Mouse (Mus musculus) ES-E14 (cell line): ENCODE data around the gene Ankrd17. TPM values are rescaled to one million over a fixed set of nuclear protein-coding genes. Genes with fewer than 3 reads are reported as not detected.

Experiments
- DNase-seq: peaks from one replicate; pipeline ENCODE4 v3.0.0-alpha.2; 2013; ENCODE audit warnings: low read depth, low spot score
- H3K27ac ChIP-seq: 2 replicates; pipeline ENCODE4 v1.5.1; 2012; ENCODE audit warnings: low read depth, mild to moderate bottlenecking, low read length, moderate library complexity, mixed read lengths; ENCODE audit not compliant: poor library complexity, insufficient read depth, severe bottlenecking
- H3K36me3 ChIP-seq: 2 replicates; pipeline ENCODE4 v1.6.1; 2012; ENCODE audit warnings: mild to moderate bottlenecking, low read length, moderate library complexity, mixed read lengths; ENCODE audit not compliant: control insufficient read depth, poor library complexity, insufficient read depth, severe bottlenecking
- H3K4me1 ChIP-seq, 2 experiments: fragments of 150-350 bp in 1 of 2; sonication (generic) in 1 of 2; 2 replicates each; pipeline ENCODE4 v1.6.1; 2012; ENCODE audit warnings: low read length in 2 of 2, mild to moderate bottlenecking in 1 of 2, mixed read lengths in 1 of 2; ENCODE audit not compliant: control insufficient read depth in 2 of 2, insufficient read depth in 2 of 2, poor library complexity in 1 of 2
- H3K4me3 ChIP-seq, 2 experiments: fragments of 150-350 bp in 1 of 2; sonication (generic) in 1 of 2; 2 replicates each; pipeline ENCODE4 v1.5.1; 2012; ENCODE audit warnings: low read length in 2 of 2, low read depth in 1 of 2, mild to moderate bottlenecking in 1 of 2, mixed read lengths in 1 of 2; ENCODE audit not compliant: insufficient read depth in 1 of 2, poor library complexity in 1 of 2, severe bottlenecking in 1 of 2
- H3K9ac ChIP-seq: 2 replicates; pipeline ENCODE4 v1.6.1; 2012; ENCODE audit warnings: low read depth, mild to moderate bottlenecking, low read length, mixed read lengths; ENCODE audit not compliant: poor library complexity, insufficient read depth, severe bottlenecking
- H3K9me3 ChIP-seq: fragments of 150-350 bp; sonication (generic); 2 replicates; pipeline ENCODE4 v1.6.1; 2012; ENCODE audit warnings: low read depth, mild to moderate bottlenecking, low read length; ENCODE audit not compliant: control insufficient read depth, insufficient read depth
- CHD2 ChIP-seq: IDR thresholded peaks from 2 replicates; pipeline ENCODE4 v1.6.1; 2014; ENCODE audit warnings: mild to moderate bottlenecking, low read depth, low read length, inconsistent platforms
- HCFC1 ChIP-seq: IDR thresholded peaks from 2 replicates; pipeline ENCODE4 v1.6.1; 2012; ENCODE audit warnings: low read length, inconsistent platforms, borderline replicate concordance; ENCODE audit not compliant: insufficient read depth
- MAFK ChIP-seq: IDR thresholded peaks from 2 replicates; pipeline ENCODE4 v1.6.1; 2014; ENCODE audit warnings: mild to moderate bottlenecking, low read depth, low read length, inconsistent platforms; ENCODE audit not compliant: insufficient read depth
- ZC3H11A ChIP-seq: IDR thresholded peaks from 2 replicates; pipeline ENCODE4 v1.6.1; 2012; ENCODE audit warnings: low read depth, mild to moderate bottlenecking, inconsistent platforms, low read length, borderline replicate concordance
- ZNF384 ChIP-seq: IDR thresholded peaks from 2 replicates; pipeline ENCODE4 v1.6.1; 2012; ENCODE audit warnings: low read depth, low read length, inconsistent platforms
- in situ Hi-C, 2 experiments: fragments of 600-800 bp; cut with MboI; formaldehyde crosslinking; loops; one replicate each; pipeline ENCODE4 v1.15.1; 2025; ENCODE audit warnings: low sequenced_read_pairs in 2 of 2, inconsistent platforms in 1 of 2; ENCODE audit not compliant: unreplicated experiment in 2 of 2
- total RNA-seq: library from RNA; depleted of rRNA; stranded (reverse); fragments of 300-350 nt; gene quantifications from 2 replicates; pipeline ENCODE4 v1.2.3, GENCODE M21; 2012

Ankrd17 gene
- total RNA-seq, 1 experiment, result 70.0 TPM

DNA sequence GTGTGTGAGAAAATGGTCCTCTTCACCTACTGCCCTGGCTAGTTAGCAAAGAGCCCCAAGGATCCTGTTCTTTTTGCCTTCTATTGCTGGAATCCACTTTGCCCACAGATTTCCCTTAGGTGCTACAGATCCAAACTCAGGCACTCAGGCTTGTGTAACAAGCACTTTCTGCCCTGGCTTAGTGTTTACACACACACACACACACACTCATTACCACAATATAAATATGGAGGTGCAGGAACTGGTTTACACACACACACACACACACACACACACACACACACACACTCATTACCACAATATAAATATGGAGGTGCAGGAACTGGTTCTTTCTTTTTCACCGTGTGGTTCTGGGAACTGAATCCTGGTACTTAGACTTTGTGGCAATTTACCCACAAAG lies 35.3 kb downstream of the Ankrd17 start:
- Histone ChIP-seq H3K27ac (no peak overlapping the region), H3K9ac (no peak overlapping the region), H3K4me1 (no peaks in the 10 kb centered on the region), H3K36me3 (no peaks in the 10 kb centered on the region), H3K4me3 (no peak overlapping the region), H3K9me3 (no peaks in the 10 kb centered on the region)
- DNase-seq, result no peak
- no peak for TF ChIP-seq CHD2
- in situ Hi-C loops, result no loop called here

DNA sequence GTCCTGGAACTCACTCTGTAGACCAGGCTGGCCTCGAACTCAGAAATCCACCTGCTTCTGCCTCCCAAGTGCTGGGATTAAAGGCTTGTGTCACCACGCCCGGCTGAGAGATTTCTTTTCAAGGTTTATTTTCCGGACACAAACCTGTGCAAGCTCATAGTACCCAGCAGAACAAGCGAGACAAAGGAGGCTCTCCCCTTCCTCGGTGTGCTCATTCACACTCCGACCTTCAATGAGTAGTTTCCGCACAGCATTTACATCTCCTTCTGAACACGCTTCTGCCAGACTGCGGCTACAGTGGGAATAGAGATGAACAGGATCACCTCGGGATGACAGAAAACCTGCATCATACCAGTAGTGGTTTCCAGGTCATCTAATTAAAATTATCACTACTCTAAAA lies 68.0 kb downstream of the Ankrd17 start:
- peaks cover 14% of the 10 kb centered on the region for H3K36me3 ChIP-seq
- DNase-seq, result no peak
- no peak overlapping the region for H3K9ac ChIP-seq
- H3K27ac ChIP-seq, result no peak overlapping the region
- H3K4me1 ChIP-seq, result no peaks in the 10 kb centered on the region
- no peak overlapping the region for H3K4me3 ChIP-seq
- in situ Hi-C loops, result no loop called here
- no peaks in the 10 kb centered on the region for H3K9me3 ChIP-seq
- no peak for TF ChIP-seq HCFC1
- no peak for TF ChIP-seq MAFK
- TF ChIP-seq ZNF384, result no peak
- no peak for TF ChIP-seq ZC3H11A
- TF ChIP-seq CHD2, result no peak

DNA sequence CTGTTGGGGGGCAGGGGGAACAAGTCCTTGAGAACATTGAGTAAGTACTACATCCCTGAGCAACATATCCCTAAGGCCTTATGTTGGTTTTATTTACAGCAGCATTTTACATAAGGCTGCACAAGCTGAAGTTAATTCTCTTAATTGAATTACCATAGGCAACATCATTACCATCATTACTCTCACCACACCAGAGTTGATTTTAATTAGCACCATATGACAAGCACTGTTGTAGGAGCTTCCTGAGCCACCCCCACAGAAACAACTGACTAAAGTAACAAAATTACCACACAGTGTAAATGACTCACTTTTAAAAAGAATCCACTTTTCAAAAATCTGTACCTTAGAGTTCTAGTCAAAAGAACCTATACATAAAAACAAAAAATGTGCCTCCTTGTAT lies 76.5 kb downstream of the Ankrd17 start:
- H3K9ac ChIP-seq, result no peak overlapping the region
- no peak overlapping the region for H3K27ac ChIP-seq
- H3K4me1 ChIP-seq, result no peaks in the 10 kb centered on the region
- H3K4me3 ChIP-seq, result no peak overlapping the region
- no peak for DNase-seq
- TF ChIP-seq MAFK, result no peak
- no peak for TF ChIP-seq ZNF384
- TF ChIP-seq CHD2, result no peak
- no peak for TF ChIP-seq HCFC1
- TF ChIP-seq ZC3H11A, result no peak
- in situ Hi-C loops, result no loop called here
- H3K36me3 ChIP-seq, result peaks cover 8% of the 10 kb centered on the region
- H3K9me3 ChIP-seq, result no peaks in the 10 kb centered on the region

DNA sequence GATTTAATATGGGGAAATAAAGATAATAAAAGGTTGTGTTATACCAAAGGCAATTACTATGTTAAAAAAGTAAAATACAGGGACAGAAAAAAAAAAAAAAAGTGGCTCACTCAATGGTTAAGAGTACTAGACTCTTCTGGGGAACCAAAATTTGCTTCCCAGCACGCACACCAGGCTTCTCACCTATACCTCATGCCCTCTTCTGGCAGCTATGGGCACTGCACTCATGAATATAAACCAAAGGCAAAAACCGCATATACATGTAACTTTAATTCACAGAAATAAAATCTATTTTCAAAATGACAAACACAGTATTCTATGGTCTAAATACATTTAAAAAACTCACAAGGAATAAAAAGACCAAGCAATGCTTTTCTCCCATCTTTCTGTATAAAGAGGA lies 79.8 kb downstream of the Ankrd17 start:
- H3K4me1 ChIP-seq, result no peaks in the 10 kb centered on the region
- no peak overlapping the region for H3K9ac ChIP-seq
- in situ Hi-C loops, result no loop called here
- H3K36me3 ChIP-seq, result peaks cover 18% of the 10 kb centered on the region
- TF ChIP-seq MAFK (no peak), CHD2 (no peak), ZC3H11A (no peak), HCFC1 (no peak), ZNF384 (no peak)
- H3K9me3 ChIP-seq, result no peaks in the 10 kb centered on the region
- peak; percentile 35 for DNase-seq
- no peak overlapping the region for H3K27ac ChIP-seq
- H3K4me3 ChIP-seq, result no peak overlapping the region

DNA sequence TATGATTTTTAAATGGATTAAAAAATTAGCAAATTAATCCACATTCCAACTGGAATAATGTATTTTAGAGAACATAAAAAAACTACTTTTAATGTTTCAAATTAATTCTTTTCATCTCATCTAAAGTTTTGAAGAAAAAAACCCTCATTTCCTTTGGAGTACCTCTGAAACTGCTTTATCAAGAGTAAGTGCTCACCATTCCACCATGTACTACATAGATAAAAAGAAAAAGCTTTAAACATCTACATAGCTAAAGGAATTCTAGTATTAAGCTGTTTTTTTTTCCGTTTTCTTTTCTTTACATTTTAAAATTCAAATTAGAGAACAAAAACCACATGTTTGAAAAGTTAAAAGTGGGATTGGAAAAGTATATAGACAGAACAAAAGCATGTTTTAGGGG lies 86.3 kb downstream of the Ankrd17 start:
- Histone ChIP-seq H3K4me1 (no peaks in the 10 kb centered on the region), H3K9ac (no peak overlapping the region), H3K9me3 (no peaks in the 10 kb centered on the region), H3K27ac (no peak overlapping the region), H3K36me3 (peaks cover 11% of the 10 kb centered on the region), H3K4me3 (no peak overlapping the region)
- in situ Hi-C loops, result no loop called here
- TF ChIP-seq ZNF384 (no peak), HCFC1 (no peak), CHD2 (no peak), MAFK (no peak), ZC3H11A (no peak)
- DNase-seq, result no peak
